Mouse (Mus musculus) lung, postnatal 0 days (tissue): ENCODE results near the gene Zkscan3.

Source experiments
- CTCF ChIP-seq: IDR thresholded peaks from 2 replicates; pipeline ENCODE4 v1.5.1; 2016; ENCODE audit warnings: antibody characterized with exemption, mild to moderate bottlenecking
- EP300 ChIP-seq: IDR thresholded peaks from 2 replicates; pipeline ENCODE4 v1.6.1; 2016; ENCODE audit warnings: antibody characterized with exemption, mild to moderate bottlenecking, control low read depth

GRCm38 (mm10) chr13:21362621-21363248 lies 39.8 kb downstream of the Zkscan3 start, which contains the start of gene Zscan12:
- TF ChIP-seq EP300 (no peak), CTCF (no peak)
